In genomic region chr17:28931436-28932211, GRCm38 (mm10) we compare ENCODE assay signal across 14 mouse cellular contexts. TPM values are rescaled to one million over a fixed set of nuclear protein-coding genes. Genes with fewer than 3 reads are reported as not detected.
A peak's percentile ranks its signal among the peaks of the same experiment; 100 is the strongest.
DNase-seq lines count a peak whose midpoint lies in the region; ATAC-seq and TF ChIP-seq lines count a peak whose summit lies in the region.
"Had no signal": no experiment of that assay in that cellular context is flagged by ENCODE, and none has a peak within 500 bp of the region (broad histone marks: within the 10 kb centered on the region; RNA-seq: fewer than 3 reads in every experiment).

No protein-coding gene starts in this region.

- no peak for TF ChIP-seq EP300 in heart, postnatal 0 days (IDR thresholded peaks at IDR 0.05; ENCODE audit: low read depth)

- H3K36me3 ChIP-seq in heart, embryonic 13.5 days = no peaks in the 10 kb centered on the region
- H3K36me3 ChIP-seq in midbrain, embryonic 10.5 days = no peaks in the 10 kb centered on the region
- H3K36me3 ChIP-seq in midbrain, postnatal 0 days (ENCODE audit: insufficient read depth, low read length) = no peaks in the 10 kb centered on the region
- H3K36me3 ChIP-seq in heart, postnatal 0 days (replicated peaks; ENCODE audit: control insufficient read depth, insufficient read depth, low read length) = no peaks in the 10 kb centered on the region
- no peaks in the 10 kb centered on the region for H3K36me3 ChIP-seq in stomach, embryonic 16.5 days (ENCODE audit: control insufficient read depth, insufficient read depth, low read length)

- H3K9me3 ChIP-seq in heart, embryonic 13.5 days = no peaks in the 10 kb centered on the region
- H3K9me3 ChIP-seq in midbrain, embryonic 10.5 days (replicated peaks) = peaks cover 2% of the 10 kb centered on the region; the same call in 1 of the 2 replicates
- H3K9me3 ChIP-seq in midbrain, postnatal 0 days (ENCODE audit: low read length) = no peaks in the 10 kb centered on the region
- no peaks in the 10 kb centered on the region for H3K9me3 ChIP-seq in heart, postnatal 0 days (replicated peaks; ENCODE audit: control insufficient read depth, low read length)
- H3K9me3 ChIP-seq in stomach, embryonic 16.5 days (replicated peaks; ENCODE audit: control insufficient read depth, low read length) = no peaks in the 10 kb centered on the region

- TF ChIP-seq CTCF in midbrain, postnatal 0 days (IDR thresholded peaks at IDR 0.05) = no peak
- no peak for TF ChIP-seq CTCF in heart, postnatal 0 days (IDR thresholded peaks at IDR 0.05; ENCODE audit: low read depth)

- H3K4me3 ChIP-seq in heart, embryonic 13.5 days = no peak overlapping the region
- H3K4me3 ChIP-seq in midbrain, embryonic 10.5 days = no peak overlapping the region
- no peak overlapping the region for H3K4me3 ChIP-seq in midbrain, postnatal 0 days (ENCODE audit: low read depth, low read length)
- H3K4me3 ChIP-seq in heart, postnatal 0 days (ENCODE audit: low read depth, low read length) = no peak overlapping the region
- no peak overlapping the region for H3K4me3 ChIP-seq in stomach, embryonic 16.5 days (replicated peaks; ENCODE audit: low read length)

- intact Hi-C loops in heart, postnatal 25 days (cut with DNase I) = loop anchor here (2.0 kb wide), 1 partner anchor 21 kb away; no protein-coding TSS in a partner anchor
- intact Hi-C loops in gastrocnemius, postnatal 36 days (cut with DNase I) = no loop called here

- ATAC-seq in heart, embryonic 13.5 days (ENCODE audit: extremely low read depth, insufficient number of reproducible peaks, low FRiP score, low TSS enrichment) = no peak
- no peak for ATAC-seq in midbrain, postnatal 0 days (ENCODE audit: low FRiP score)
- no peak for ATAC-seq in heart, postnatal 0 days (ENCODE audit: insufficient read depth, low read depth)
- ATAC-seq in stomach, embryonic 16.5 days (ENCODE audit: insufficient read depth, low FRiP score) = no peak

- H3K27me3 ChIP-seq in heart, embryonic 13.5 days (replicated peaks) = no peaks in the 10 kb centered on the region
- no peaks in the 10 kb centered on the region for H3K27me3 ChIP-seq in midbrain, embryonic 10.5 days (ENCODE audit: low read depth, poor library complexity, severe bottlenecking)
- no peaks in the 10 kb centered on the region for H3K27me3 ChIP-seq in midbrain, postnatal 0 days (ENCODE audit: insufficient read depth, low read length)
- no peaks in the 10 kb centered on the region for H3K27me3 ChIP-seq in heart, postnatal 0 days (ENCODE audit: control insufficient read depth, insufficient read depth, low read length)
- H3K27me3 ChIP-seq in stomach, embryonic 16.5 days (ENCODE audit: control insufficient read depth, insufficient read depth, low read length) = no peaks in the 10 kb centered on the region

- 87% methylated on average over 18 of the region's 18 CpGs for WGBS in heart, embryonic 13.5 days
- 91% methylated on average over 18 of the region's 18 CpGs for WGBS in midbrain, embryonic 10.5 days
- 86% methylated on average over 18 of the region's 18 CpGs for WGBS in midbrain, postnatal 0 days
- 88% methylated on average over 18 of the region's 18 CpGs for WGBS in heart, postnatal 0 days
- WGBS in stomach, embryonic 16.5 days = 83% methylated on average over 18 of the region's 18 CpGs

- no peak for DNase-seq in heart, postnatal 25 days (ENCODE audit: low spot score)
- no peak for DNase-seq in midbrain, embryonic 10.5 days (ENCODE audit: low spot score)
- DNase-seq in midbrain, postnatal 0 days (ENCODE audit: low spot score) = no peak
- DNase-seq in heart, postnatal 0 days (ENCODE audit: low spot score) = no peak
- DNase-seq in gastrocnemius, postnatal 36 days = no peak
- no peak for DNase-seq in frontal cortex, postnatal 10 days (ENCODE audit: low spot score in 2 of 2)

- H3K9ac ChIP-seq in heart, embryonic 13.5 days = no peak overlapping the region
- no peak overlapping the region for H3K9ac ChIP-seq in midbrain, postnatal 0 days (replicated peaks; ENCODE audit: low read length, poor library complexity, severe bottlenecking)
- no peak overlapping the region for H3K9ac ChIP-seq in heart, postnatal 0 days (replicated peaks; ENCODE audit: low read depth, low read length)
- H3K9ac ChIP-seq in stomach, embryonic 16.5 days (ENCODE audit: low read length) = no peak overlapping the region

- no peak overlapping the region for H3K4me2 ChIP-seq in heart, embryonic 13.5 days
- H3K4me2 ChIP-seq in midbrain, postnatal 0 days (ENCODE audit: low read depth, low read length, poor library complexity, severe bottlenecking) = no peak overlapping the region
- no peak overlapping the region for H3K4me2 ChIP-seq in heart, postnatal 0 days (ENCODE audit: low read depth, low read length)
- no peak overlapping the region for H3K4me2 ChIP-seq in stomach, embryonic 16.5 days (ENCODE audit: low read depth, low read length)

- H3K27ac ChIP-seq in heart, embryonic 13.5 days (replicated peaks) = peak overlapping the region; percentile 92
- peak overlapping the region; percentile 42; the same call in 1 of the 2 replicates for H3K27ac ChIP-seq in midbrain, embryonic 10.5 days (replicated peaks)
- no peak overlapping the region for H3K27ac ChIP-seq in midbrain, postnatal 0 days (ENCODE audit: low read depth, low read length)
- peak overlapping the region; percentile 89 for H3K27ac ChIP-seq in heart, postnatal 0 days (ENCODE audit: low read depth)
- H3K27ac ChIP-seq in stomach, embryonic 16.5 days (ENCODE audit: low read length) = peak overlapping the region; percentile 67

- H3K4me1 ChIP-seq in heart, embryonic 13.5 days = peaks cover 28% of the 10 kb centered on the region
- peaks cover 10% of the 10 kb centered on the region for H3K4me1 ChIP-seq in midbrain, embryonic 10.5 days
- no peaks in the 10 kb centered on the region for H3K4me1 ChIP-seq in midbrain, postnatal 0 days (ENCODE audit: insufficient read depth, low read length)
- H3K4me1 ChIP-seq in heart, postnatal 0 days (ENCODE audit: control insufficient read depth, insufficient read depth) = peaks cover 7% of the 10 kb centered on the region; the same call in 1 of the 2 replicates
- peaks cover 20% of the 10 kb centered on the region for H3K4me1 ChIP-seq in stomach, embryonic 16.5 days (ENCODE audit: control insufficient read depth, insufficient read depth, low read length)

RNA-seq across cellular contexts. Expression of gene Pxt1, which starts 12.0 kb away (rescaled TPM):
- polyA plus RNA-seq in heart, embryonic 13.5 days (2015; fragmentation: Nextera tagmentation; extraction: Ambion mirVana) = 0.19 TPM in 2 replicates
- under 1 TPM in 1 of 2 experiments, not detected in 1; 0.42 TPM for total RNA-seq in heart, postnatal 25 days (2021)
- 0.22 TPM in 1 of 2 replicates, not detected in the other for polyA plus RNA-seq in midbrain, embryonic 10.5 days (2016; fragmentation: Nextera tagmentation; extraction: Ambion mirVana)
- total RNA-seq in midbrain, postnatal 0 days (2014; rRNA removed) = 0.49 TPM in 1 of 2 replicates, not detected in the other
- polyA plus RNA-seq in midbrain, postnatal 0 days (2015; fragmentation: Nextera tagmentation; extraction: Ambion mirVana) = 0.15 TPM in 1 of 2 replicates, not detected in the other
- not detected in 2 replicates for total RNA-seq in heart, postnatal 0 days (2014; rRNA removed; ENCODE audit: low replicate concordance)
- polyA plus RNA-seq in heart, postnatal 0 days (2015; fragmentation: Nextera tagmentation; extraction: Ambion mirVana) = not detected in 2 replicates
- 0.21 TPM in 1 of 2 replicates, not detected in the other for polyA plus RNA-seq in stomach, embryonic 16.5 days (2015; fragmentation: Nextera tagmentation; extraction: Ambion mirVana)
- total RNA-seq in gastrocnemius, postnatal 36 days (2021) = not detected
- total RNA-seq: hematopoietic stem cell, adult 5-6 weeks; left cerebral cortex, postnatal 25 days; MEL had no signal
- polyA plus RNA-seq: brain, embryonic 14.5 days; midbrain, embryonic 16.5 days; thymus, postnatal 0 days had no signal

RNA-seq across cellular contexts. Expression of gene 4930539E08Rik, which starts 16.5 kb away (rescaled TPM):
- 0.05 TPM in 1 of 2 replicates, not detected in the other for polyA plus RNA-seq in heart, embryonic 13.5 days (2015; fragmentation: Nextera tagmentation; extraction: Ambion mirVana)
- under 1 TPM; 0.05 to 0.50 TPM for total RNA-seq in heart, postnatal 25 days (2021)
- 0.11 and 0.26 TPM in 2 replicates for polyA plus RNA-seq in midbrain, embryonic 10.5 days (2016; fragmentation: Nextera tagmentation; extraction: Ambion mirVana)
- total RNA-seq in midbrain, postnatal 0 days (2014; rRNA removed) = 9.8 and 32.9 TPM in 2 replicates
- polyA plus RNA-seq in midbrain, postnatal 0 days (2015; fragmentation: Nextera tagmentation; extraction: Ambion mirVana) = 4.3 and 4.5 TPM in 2 replicates
- not detected in 2 replicates for total RNA-seq in heart, postnatal 0 days (2014; rRNA removed; ENCODE audit: low replicate concordance)
- polyA plus RNA-seq in heart, postnatal 0 days (2015; fragmentation: Nextera tagmentation; extraction: Ambion mirVana) = 0.03 TPM in 2 replicates
- 0.25 and 0.31 TPM in 2 replicates for polyA plus RNA-seq in stomach, embryonic 16.5 days (2015; fragmentation: Nextera tagmentation; extraction: Ambion mirVana)
- total RNA-seq in gastrocnemius, postnatal 36 days (2021) = not detected

RNA-seq across cellular contexts. Expression of gene Kctd20, which starts 20.1 kb away (rescaled TPM):
- polyA plus RNA-seq in heart, embryonic 13.5 days (2015; fragmentation: Nextera tagmentation; extraction: Ambion mirVana) = 58.1 and 59.9 TPM in 2 replicates
- 10 to 100 TPM; 54.9 to 64.2 TPM for total RNA-seq in heart, postnatal 25 days (2021)
- polyA plus RNA-seq in midbrain, embryonic 10.5 days (2016; fragmentation: Nextera tagmentation; extraction: Ambion mirVana) = 107 and 114 TPM in 2 replicates
- total RNA-seq in midbrain, postnatal 0 days (2014; rRNA removed) = 60.0 and 64.9 TPM in 2 replicates
- 63.2 and 63.8 TPM in 2 replicates for polyA plus RNA-seq in midbrain, postnatal 0 days (2015; fragmentation: Nextera tagmentation; extraction: Ambion mirVana)
- total RNA-seq in heart, postnatal 0 days (2014; rRNA removed; ENCODE audit: low replicate concordance) = 32.3 and 41.5 TPM in 2 replicates
- polyA plus RNA-seq in heart, postnatal 0 days (2015; fragmentation: Nextera tagmentation; extraction: Ambion mirVana) = 33.3 and 35.3 TPM in 2 replicates
- polyA plus RNA-seq in stomach, embryonic 16.5 days (2015; fragmentation: Nextera tagmentation; extraction: Ambion mirVana) = 77.2 and 78.3 TPM in 2 replicates
- 10 to 100 TPM; 32.2 to 36.7 TPM for total RNA-seq in gastrocnemius, postnatal 36 days (2021)
